Mouse (Mus musculus) testis, postnatal 14 days (tissue): Measurements from ENCODE around the gene Saa4.
"Not testable (repeated sequence)": the region's sequence is repeated elsewhere in the genome, so short reads cannot be mapped to it uniquely, and the experiment has no call there.

Source experiments
- DNase-seq: peaks from one replicate; pipeline ENCODE4 v3.0.0; 2021; ENCODE audit warnings: low spot score

The Saa4 gene

DNA sequence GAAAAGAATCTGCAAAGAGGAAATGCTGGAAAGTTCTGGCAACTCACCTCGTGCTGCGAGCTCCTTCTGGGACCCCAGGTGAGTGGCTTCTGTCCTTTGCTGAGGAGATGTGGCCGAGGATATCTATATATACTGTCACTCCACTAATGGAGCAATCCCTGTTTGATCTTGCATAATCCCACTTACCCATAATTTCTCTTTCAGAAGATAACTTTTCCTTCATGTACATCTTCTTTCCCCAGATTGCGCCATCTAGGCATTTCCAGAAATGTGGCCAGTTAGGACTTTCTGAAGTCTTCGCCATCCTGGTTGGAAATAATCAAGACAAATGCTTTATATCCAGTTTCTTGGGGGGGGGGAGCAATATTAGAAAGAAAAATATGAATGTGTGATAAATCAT lies 16.8 kb downstream of the Saa4 start, which contains the start of gene Saa3:
Saa3 (minus strand) TSS at position 101 of the 400 bp plus-strand sequence.
- no peak for DNase-seq

DNA sequence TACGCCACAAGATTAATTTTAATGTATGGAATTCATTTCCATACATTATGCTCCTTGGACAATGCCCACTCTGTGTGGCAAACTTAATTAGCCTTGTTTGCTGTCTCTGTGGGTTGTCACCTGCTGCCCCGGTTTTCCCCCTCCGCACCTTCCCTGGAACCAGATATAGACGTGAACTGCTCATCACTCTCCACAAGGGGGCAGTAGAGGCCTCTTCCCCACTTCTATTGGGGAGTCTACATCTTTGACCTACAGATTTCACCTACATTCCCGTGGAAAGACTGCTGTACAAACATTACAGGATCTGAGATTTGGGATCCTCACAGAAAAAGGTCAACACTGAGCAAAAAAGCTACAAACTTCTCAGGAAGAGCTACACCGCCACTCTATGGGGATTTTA lies 17.9 kb downstream of the Saa4 start:
- peak; percentile 39 for DNase-seq

DNA sequence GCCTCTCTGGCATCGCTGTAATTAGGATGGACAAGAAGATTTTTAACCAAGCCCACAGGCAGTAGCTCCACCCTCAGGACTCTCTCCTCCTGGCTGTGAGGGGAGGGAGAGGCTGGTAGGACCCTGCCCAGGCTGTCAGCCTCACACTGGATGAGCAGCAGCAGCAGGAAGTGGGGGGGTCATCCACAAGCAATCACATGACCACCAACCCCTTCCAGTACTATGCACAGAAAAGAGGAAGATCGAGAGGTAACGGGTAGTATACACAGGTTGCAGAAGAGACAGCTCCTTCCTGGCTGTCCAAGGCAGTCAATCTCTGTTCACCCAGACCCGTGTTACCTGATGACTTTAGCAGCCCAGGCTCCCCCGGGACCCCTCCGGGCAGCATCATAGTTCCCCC lies 20.2 kb downstream of the Saa4 start:
- no peak for DNase-seq

DNA sequence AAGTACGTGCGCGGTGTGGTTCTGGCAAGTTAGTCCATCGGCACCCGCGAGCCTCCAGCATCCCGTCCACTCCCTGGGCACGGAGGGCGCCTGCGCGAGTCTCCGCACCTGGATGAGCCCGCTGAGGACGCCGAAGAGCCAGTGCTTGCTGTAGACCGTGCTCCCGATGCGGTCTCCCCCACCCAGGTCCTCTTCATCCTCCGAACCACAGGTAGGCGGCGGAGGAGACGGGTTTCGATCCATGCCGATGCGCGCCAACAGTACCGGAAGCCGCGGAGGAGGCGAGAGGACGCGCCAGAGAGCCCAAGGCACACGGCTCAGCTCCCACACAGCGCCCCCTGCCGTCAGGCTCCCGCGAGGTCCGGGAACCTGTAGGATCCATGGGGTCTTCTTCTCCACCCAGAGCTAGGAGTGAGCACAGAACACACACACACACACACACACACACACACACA lies 22.0 kb downstream of the Saa4 start, which contains the start of gene Saal1:
Saal1 (minus strand) TSS at position 291 of the 455 bp plus-strand sequence.
- peak; percentile 87 for DNase-seq

DNA sequence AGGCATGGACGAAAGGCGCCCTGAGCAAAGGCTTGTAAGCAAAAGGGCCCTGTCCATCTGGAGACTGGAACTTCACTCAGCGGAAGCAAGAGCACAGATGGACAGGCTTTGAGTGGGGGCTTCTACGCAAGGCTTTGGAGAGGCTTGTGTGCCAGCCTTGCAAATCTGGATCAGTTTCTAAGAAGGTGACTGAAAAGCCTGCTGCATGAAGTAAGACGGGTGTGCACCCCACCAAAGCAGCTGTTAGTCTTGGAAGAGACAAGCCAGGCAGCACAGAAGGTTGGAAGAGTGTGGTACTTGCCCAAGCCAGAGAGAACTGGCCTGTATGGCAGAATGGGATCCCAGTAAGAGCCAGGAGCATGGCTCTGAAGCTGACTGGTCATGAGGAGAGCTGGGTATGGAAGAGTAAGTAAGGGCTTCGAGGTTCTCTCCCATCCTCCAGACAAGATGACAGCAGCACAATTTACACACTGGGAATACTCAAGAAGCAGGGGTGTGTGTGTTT lies 31.8 kb downstream of the Saa4 start:
- no peak for DNase-seq

DNA sequence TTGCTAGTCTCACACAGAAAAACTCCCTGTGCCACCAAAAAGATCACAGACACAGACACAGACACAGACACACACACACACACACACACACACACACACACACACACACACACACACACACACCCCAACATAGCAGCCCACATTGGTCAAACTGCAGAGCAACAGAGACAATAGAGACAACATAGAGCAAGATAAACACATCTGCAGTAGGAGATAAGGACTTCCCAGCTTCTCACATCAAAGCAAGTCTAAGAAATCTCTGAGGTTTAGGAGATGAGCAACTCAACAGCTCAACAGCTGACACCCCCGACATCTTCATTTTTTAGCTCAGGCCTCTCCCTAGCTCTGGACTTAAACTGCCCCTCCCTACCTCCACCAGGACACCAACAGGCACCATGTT lies 35.6 kb downstream of the Saa4 start:
- DNase-seq = no peak

DNA sequence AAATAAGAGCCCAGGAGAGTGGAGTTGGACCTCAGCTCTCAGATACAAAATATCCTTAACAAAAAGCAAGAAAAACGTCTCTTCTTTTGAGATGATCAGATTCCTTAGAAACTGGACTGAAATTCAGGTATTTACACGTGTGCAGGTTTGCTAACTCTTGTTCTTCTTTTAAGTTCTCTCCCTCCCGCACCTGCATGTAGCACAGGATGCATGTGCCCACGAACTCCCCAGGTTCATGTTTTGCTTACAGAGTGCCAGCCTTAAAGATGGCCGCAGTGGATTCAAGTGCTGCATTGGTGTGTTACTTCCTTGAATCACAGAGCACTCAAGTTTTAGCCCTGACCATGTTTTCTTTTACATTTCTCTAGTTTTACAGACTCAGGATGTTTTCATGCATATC lies 45.6 kb downstream of the Saa4 start:
- no peak for DNase-seq

DNA sequence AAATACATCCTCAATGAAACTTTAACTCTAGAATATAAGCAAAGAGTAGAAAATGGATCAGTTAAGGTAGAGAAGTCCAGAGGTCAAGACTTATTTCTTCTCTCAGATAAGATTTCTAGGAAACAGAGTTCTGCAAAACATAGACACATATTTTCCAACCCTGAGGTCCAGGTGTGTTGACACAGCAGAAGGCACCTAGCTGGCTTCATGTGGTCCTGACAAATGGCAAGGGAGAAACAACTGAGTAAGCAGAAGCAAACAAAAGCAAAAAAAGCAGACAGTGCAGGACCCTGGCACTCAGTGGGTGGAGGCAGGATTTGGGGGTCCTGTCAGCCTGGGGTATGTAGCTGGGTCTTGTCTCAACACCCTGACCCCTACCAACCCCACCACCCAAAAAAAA lies 51.7 kb downstream of the Saa4 start:
- DNase-seq = no peak

DNA sequence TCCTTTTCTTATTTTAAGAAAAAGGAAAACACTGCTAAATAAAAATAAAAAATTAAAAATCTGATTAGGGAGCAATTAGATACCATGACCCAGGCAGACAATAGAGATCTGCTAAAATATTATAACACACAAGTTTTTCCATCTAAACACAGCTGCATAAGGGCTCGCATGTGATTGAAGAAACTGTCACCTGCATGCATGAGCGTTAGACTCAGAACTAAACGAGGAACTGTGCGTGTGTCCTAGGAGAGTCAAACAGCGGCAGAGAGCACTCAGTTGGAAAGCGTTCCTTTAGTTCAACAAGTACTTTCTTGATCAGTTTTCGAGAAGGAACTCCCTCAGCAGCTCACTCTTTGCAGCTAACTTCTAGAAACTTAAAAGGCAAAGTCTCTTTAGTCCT lies 53.4 kb downstream of the Saa4 start:
- DNase-seq = not testable (repeated sequence)

DNA sequence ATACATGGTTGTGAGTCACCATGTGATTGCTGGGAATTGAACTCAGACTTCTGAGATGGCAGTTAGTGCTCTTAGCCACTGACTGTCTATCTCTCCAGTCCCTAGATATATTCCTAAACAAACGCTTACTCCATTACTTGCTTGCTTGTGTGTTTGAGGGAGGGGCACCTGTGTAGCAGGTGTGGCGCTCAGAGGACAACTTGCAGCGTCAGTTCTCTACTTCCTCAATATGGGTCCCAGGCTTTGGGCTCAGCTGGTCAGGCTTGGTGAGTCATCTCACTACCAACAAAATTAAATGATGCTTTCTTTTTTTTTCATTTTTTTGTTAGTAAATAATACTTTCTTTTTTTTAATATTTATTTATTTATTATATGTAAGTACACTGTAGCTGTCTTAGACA lies 54.0 kb downstream of the Saa4 start:
- no peak for DNase-seq
